34 mouse cellular contexts compared by ENCODE assay signal in the genomic region with DNA sequence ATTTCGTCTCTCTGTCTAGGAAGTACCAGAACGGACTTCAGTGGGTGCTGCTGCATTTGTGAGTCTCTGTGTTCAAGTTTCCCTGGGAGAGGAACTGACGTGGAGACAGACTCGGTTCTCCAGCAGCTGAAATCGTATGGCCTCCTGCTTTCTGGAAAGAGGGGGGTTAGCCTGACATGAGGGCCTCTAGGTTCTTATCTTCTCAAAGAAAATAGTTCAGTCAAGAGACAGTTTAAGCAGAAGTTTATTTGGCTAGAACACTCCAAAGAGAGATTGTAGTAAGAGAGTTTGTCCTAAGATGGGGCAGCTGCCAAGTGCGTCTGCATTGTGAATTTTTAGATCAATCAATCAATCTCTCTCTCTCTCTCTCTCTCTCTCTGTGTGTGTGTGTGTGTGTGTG.
"Had no signal": no experiment of that assay in that cellular context is flagged by ENCODE, and none has a peak within 500 bp of the region (broad histone marks: within the 10 kb centered on the region; RNA-seq: fewer than 3 reads in every experiment).

No protein-coding gene starts in this region.

- ATAC-seq: hindbrain, embryonic 16.5 days; hindbrain, postnatal 0 days; inflammation-experienced regulatory T-cells, adult 6 months; intestine, embryonic 15.5 days; intestine, embryonic 16.5 days; intestine, postnatal 0 days had no signal

- H3K27ac ChIP-seq: heart, adult 2 months; heart, embryonic 10.5 days; heart, embryonic 15.5 days; hindbrain, embryonic 10.5 days; hindbrain, embryonic 12.5 days; hindbrain, embryonic 13.5 days; hindbrain, embryonic 14.5 days; hindbrain, embryonic 15.5 days; hindbrain, postnatal 0 days; intestine, embryonic 15.5 days; kidney, embryonic 15.5 days; kidney, postnatal 0 days; layer of hippocampus, adult 2 months had no signal

- H3K4me1 ChIP-seq: heart, embryonic 10.5 days; hindbrain, embryonic 15.5 days; intestine, embryonic 15.5 days; kidney, embryonic 15.5 days had no signal

- H3K4me2 ChIP-seq: heart, embryonic 11.5 days; heart, embryonic 12.5 days; heart, embryonic 15.5 days; hindbrain, embryonic 12.5 days; hindbrain, embryonic 13.5 days; hindbrain, embryonic 14.5 days; hindbrain, embryonic 15.5 days; intestine, embryonic 15.5 days; kidney, embryonic 15.5 days had no signal

- H3K27me3 ChIP-seq: heart, embryonic 12.5 days; heart, embryonic 15.5 days; hindbrain, embryonic 15.5 days; intestine, embryonic 15.5 days had no signal

- H3K9me3 ChIP-seq: heart, embryonic 10.5 days; heart, embryonic 12.5 days; heart, embryonic 15.5 days; hindbrain, embryonic 10.5 days; hindbrain, embryonic 12.5 days; hindbrain, embryonic 13.5 days; hindbrain, embryonic 15.5 days; intestine, embryonic 15.5 days; kidney, embryonic 15.5 days had no signal

- H3K4me3 ChIP-seq: heart, adult 2 months; heart, embryonic 10.5 days; heart, embryonic 12.5 days; heart, embryonic 15.5 days; hindbrain, embryonic 10.5 days; hindbrain, embryonic 12.5 days; hindbrain, embryonic 13.5 days; hindbrain, embryonic 15.5 days; intestine, embryonic 15.5 days; kidney, embryonic 15.5 days; layer of hippocampus, adult 2 months had no signal

- H3K36me3 ChIP-seq: heart, embryonic 10.5 days; heart, embryonic 12.5 days; heart, embryonic 15.5 days; hindbrain, embryonic 10.5 days; hindbrain, embryonic 12.5 days; hindbrain, embryonic 13.5 days; hindbrain, embryonic 15.5 days; intestine, embryonic 15.5 days; kidney, embryonic 15.5 days had no signal

- H3K9ac ChIP-seq: heart, embryonic 12.5 days; heart, embryonic 15.5 days; hindbrain, embryonic 12.5 days; hindbrain, embryonic 13.5 days; hindbrain, embryonic 14.5 days; hindbrain, embryonic 15.5 days; intestine, embryonic 15.5 days; kidney, embryonic 15.5 days had no signal

- DNase-seq: heart, adult 2 months; heart, postnatal 10 days; heart, postnatal 14 days; heart, postnatal 36 days; kidney, adult 11 months; kidney, adult 18-20 months; kidney, adult 2 months; kidney, adult 8-10 months; kidney, adult 9 months; kidney, postnatal 10 days; kidney, postnatal 14 days; kidney, postnatal 25 days; kidney, postnatal 36 days; kidney, postnatal 4 days; layer of hippocampus, adult 9-11 months; layer of hippocampus, postnatal 36 days had no signal
